Mouse (Mus musculus): ENCODE results near the gene Xpc. TPM values are rescaled to one million over a fixed set of nuclear protein-coding genes. Genes with fewer than 3 reads are reported as not detected.

The Xpc gene
- polyA plus RNA-seq (2015; fragmentation: Nextera tagmentation; extraction: Ambion mirVana) = 20.1 and 21.3 TPM in 2 replicates

- H3K4me2 ChIP-seq (ENCODE audit: low read length) = peak within 1 kb of the TSS; percentile 91
- H3K27ac ChIP-seq (ENCODE audit: low read length) = peak within 1 kb of the TSS; percentile 29
- H3K4me3 ChIP-seq (replicated peaks; ENCODE audit: low read length) = peak within 1 kb of the TSS; percentile 66
- peak within 1 kb of the TSS; percentile 73 for H3K9ac ChIP-seq (replicated peaks; ENCODE audit: low read depth, low read length)
- peaks cover 23% of the 10 kb centered on the region for H3K4me1 ChIP-seq (replicated peaks; ENCODE audit: control insufficient read depth, insufficient read depth, low read length)
- H3K27me3 ChIP-seq (replicated peaks; ENCODE audit: control insufficient read depth, insufficient read depth, low read length) = no peaks in the 10 kb centered on the region
- peaks cover 10% of the 10 kb centered on the region for H3K36me3 ChIP-seq (ENCODE audit: control insufficient read depth, insufficient read depth)
- ATAC-seq = peak; percentile 97
- under 1% methylated on average over 79 of the region's 80 CpGs for WGBS
- no peaks in the 10 kb centered on the region for H3K9me3 ChIP-seq (ENCODE audit: control insufficient read depth, low read length)
Measured at GRCm38 (mm10) chr6:91515545-91516449, at the start of gene Xpc, which contains the start of gene Lsm3. Xpc (minus strand) TSS chr6:91515888. Lsm3 (plus strand) TSS chr6:91515928.

DNA sequence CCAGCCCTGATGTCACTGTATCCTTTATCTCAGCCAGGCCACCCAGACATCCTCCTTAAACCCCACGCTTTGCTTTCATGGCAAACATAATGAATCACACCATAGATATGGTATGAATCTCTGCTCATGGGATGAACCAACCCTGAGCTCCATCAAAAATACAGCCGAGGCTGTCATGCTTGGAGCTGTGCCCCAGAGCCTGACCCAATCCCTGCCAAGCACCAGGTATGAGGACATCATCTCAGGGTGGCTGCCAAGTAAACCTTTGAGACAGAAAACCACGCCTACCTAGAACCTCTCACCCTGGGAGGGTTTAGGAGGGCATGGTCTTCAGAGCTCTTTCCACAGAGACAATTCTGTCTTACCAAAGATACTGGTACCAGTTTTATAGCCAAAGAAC, 47.3 kb upstream of the Xpc start:
- Histone ChIP-seq H3K4me3 (replicated peaks; ENCODE audit: low read length) (no peak overlapping the region), H3K27ac (ENCODE audit: low read length) (no peak overlapping the region), H3K9me3 (ENCODE audit: control insufficient read depth, low read length) (no peaks in the 10 kb centered on the region), H3K27me3 (replicated peaks; ENCODE audit: control insufficient read depth, insufficient read depth, low read length) (no peaks in the 10 kb centered on the region), H3K4me2 (ENCODE audit: low read length) (no peak overlapping the region), H3K36me3 (ENCODE audit: control insufficient read depth, insufficient read depth) (no peaks in the 10 kb centered on the region), H3K9ac (replicated peaks; ENCODE audit: low read depth, low read length) (no peak overlapping the region), H3K4me1 (replicated peaks; ENCODE audit: control insufficient read depth, insufficient read depth, low read length) (no peaks in the 10 kb centered on the region; the same call in 1 of the 2 replicates)
- 84% methylated on average over 3 of the region's 3 CpGs for WGBS
- no peak for ATAC-seq

- WGBS = 97% methylated on average over 3 of the region's 3 CpGs
- H3K9me3 ChIP-seq (ENCODE audit: control insufficient read depth, low read length) = no peaks in the 10 kb centered on the region
- no peak overlapping the region for H3K4me2 ChIP-seq (ENCODE audit: low read length)
- H3K27me3 ChIP-seq (replicated peaks; ENCODE audit: control insufficient read depth, insufficient read depth, low read length) = no peaks in the 10 kb centered on the region
- no peak overlapping the region for H3K4me3 ChIP-seq (replicated peaks; ENCODE audit: low read length)
- ATAC-seq = no peak
- no peak overlapping the region for H3K27ac ChIP-seq (ENCODE audit: low read length)
- no peaks in the 10 kb centered on the region for H3K36me3 ChIP-seq (ENCODE audit: control insufficient read depth, insufficient read depth)
- H3K9ac ChIP-seq (replicated peaks; ENCODE audit: low read depth, low read length) = no peak overlapping the region
- H3K4me1 ChIP-seq (replicated peaks; ENCODE audit: control insufficient read depth, insufficient read depth, low read length) = no peaks in the 10 kb centered on the region; the same call in 1 of the 2 replicates
Measured at GRCm38 (mm10) chr6:91560186-91560585, 44.5 kb upstream of the Xpc start.

GRCm38 (mm10) chr6:91559371-91559770, 43.7 kb upstream of the Xpc start:
- Histone ChIP-seq H3K4me2 (ENCODE audit: low read length) (no peak overlapping the region), H3K27ac (ENCODE audit: low read length) (no peak overlapping the region), H3K9me3 (ENCODE audit: control insufficient read depth, low read length) (no peaks in the 10 kb centered on the region), H3K4me1 (replicated peaks; ENCODE audit: control insufficient read depth, insufficient read depth, low read length) (no peaks in the 10 kb centered on the region; the same call in 1 of the 2 replicates), H3K9ac (replicated peaks; ENCODE audit: low read depth, low read length) (no peak overlapping the region), H3K4me3 (replicated peaks; ENCODE audit: low read length) (no peak overlapping the region), H3K27me3 (replicated peaks; ENCODE audit: control insufficient read depth, insufficient read depth, low read length) (no peaks in the 10 kb centered on the region), H3K36me3 (ENCODE audit: control insufficient read depth, insufficient read depth) (no peaks in the 10 kb centered on the region)
- ATAC-seq = no peak
- WGBS = 76% methylated on average over 4 of the region's 4 CpGs

DNA sequence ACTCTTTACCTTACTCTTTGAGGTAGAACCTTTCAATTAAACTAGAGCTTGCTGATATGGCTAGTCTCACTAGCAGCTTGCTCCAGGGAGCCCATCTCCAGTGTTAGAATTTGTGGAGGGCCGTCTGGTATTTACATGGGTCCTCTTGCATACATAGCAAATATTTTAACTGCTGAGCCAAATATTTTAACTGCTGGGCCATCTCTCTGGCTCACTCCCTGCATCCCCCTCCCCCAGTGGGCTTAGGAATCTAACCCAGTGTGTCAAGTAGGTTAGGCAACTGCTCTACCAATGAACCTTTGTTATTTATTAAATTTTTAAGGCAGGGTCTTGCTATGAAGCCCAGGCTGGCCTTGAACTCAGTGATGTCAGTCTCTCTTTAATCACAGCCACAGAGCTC, 42.9 kb upstream of the Xpc start:
- no peak overlapping the region for H3K27ac ChIP-seq (ENCODE audit: low read length)
- H3K4me3 ChIP-seq (replicated peaks; ENCODE audit: low read length) = no peak overlapping the region
- H3K36me3 ChIP-seq (ENCODE audit: control insufficient read depth, insufficient read depth) = no peaks in the 10 kb centered on the region
- no peaks in the 10 kb centered on the region for H3K9me3 ChIP-seq (ENCODE audit: control insufficient read depth, low read length)
- H3K9ac ChIP-seq (replicated peaks; ENCODE audit: low read depth, low read length) = no peak overlapping the region
- H3K27me3 ChIP-seq (replicated peaks; ENCODE audit: control insufficient read depth, insufficient read depth, low read length) = no peaks in the 10 kb centered on the region
- 69% methylated on average over 1 of the region's 1 CpGs for WGBS
- no peak overlapping the region for H3K4me2 ChIP-seq (ENCODE audit: low read length)
- ATAC-seq = no peak
- no peaks in the 10 kb centered on the region; the same call in 1 of the 2 replicates for H3K4me1 ChIP-seq (replicated peaks; ENCODE audit: control insufficient read depth, insufficient read depth, low read length)

- 65% methylated on average over 3 of the region's 3 CpGs for WGBS
- no peaks in the 10 kb centered on the region for H3K27me3 ChIP-seq (replicated peaks; ENCODE audit: control insufficient read depth, insufficient read depth, low read length)
- no peak overlapping the region for H3K27ac ChIP-seq (ENCODE audit: low read length)
- no peaks in the 10 kb centered on the region for H3K4me1 ChIP-seq (replicated peaks; ENCODE audit: control insufficient read depth, insufficient read depth, low read length)
- no peaks in the 10 kb centered on the region for H3K9me3 ChIP-seq (ENCODE audit: control insufficient read depth, low read length)
- no peak overlapping the region for H3K4me2 ChIP-seq (ENCODE audit: low read length)
- no peak overlapping the region for H3K4me3 ChIP-seq (replicated peaks; ENCODE audit: low read length)
- H3K9ac ChIP-seq (replicated peaks; ENCODE audit: low read depth, low read length) = no peak overlapping the region
- no peaks in the 10 kb centered on the region for H3K36me3 ChIP-seq (ENCODE audit: control insufficient read depth, insufficient read depth)
- no peak for ATAC-seq
Measured at GRCm38 (mm10) chr6:91552693-91553092, 37.0 kb upstream of the Xpc start.

GRCm38 (mm10) chr6:91551671-91552070, 36.0 kb upstream of the Xpc start:
- Histone ChIP-seq H3K36me3 (ENCODE audit: control insufficient read depth, insufficient read depth) (no peaks in the 10 kb centered on the region), H3K4me3 (replicated peaks; ENCODE audit: low read length) (no peak overlapping the region), H3K9me3 (ENCODE audit: control insufficient read depth, low read length) (no peaks in the 10 kb centered on the region), H3K27ac (ENCODE audit: low read length) (no peak overlapping the region), H3K27me3 (replicated peaks; ENCODE audit: control insufficient read depth, insufficient read depth, low read length) (no peaks in the 10 kb centered on the region), H3K4me1 (replicated peaks; ENCODE audit: control insufficient read depth, insufficient read depth, low read length) (no peaks in the 10 kb centered on the region), H3K9ac (replicated peaks; ENCODE audit: low read depth, low read length) (no peak overlapping the region), H3K4me2 (ENCODE audit: low read length) (no peak overlapping the region)
- 96% methylated on average over 3 of the region's 3 CpGs for WGBS
- ATAC-seq = no peak

DNA sequence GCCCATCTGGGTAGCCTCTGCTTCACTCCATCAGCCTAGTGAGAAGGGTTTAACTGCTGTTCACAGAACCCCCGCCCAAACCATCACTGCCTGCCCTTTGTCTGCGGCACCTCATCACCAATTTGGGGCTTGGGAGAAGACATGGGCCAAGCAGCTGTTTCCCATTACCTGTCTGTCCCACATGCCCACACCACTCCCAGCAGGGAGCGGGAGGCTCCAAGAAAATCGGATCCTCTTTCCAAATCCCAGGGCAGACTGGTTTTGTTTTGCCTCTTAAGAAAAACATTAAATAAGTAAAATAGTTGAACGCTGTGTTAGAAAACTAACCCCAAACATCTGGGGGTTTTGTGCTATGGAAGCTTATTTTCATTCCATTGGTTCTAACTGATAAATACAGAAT, 33.9 kb upstream of the Xpc start:
- Histone ChIP-seq H3K27ac (ENCODE audit: low read length) (no peak overlapping the region), H3K9me3 (ENCODE audit: control insufficient read depth, low read length) (no peaks in the 10 kb centered on the region), H3K4me1 (replicated peaks; ENCODE audit: control insufficient read depth, insufficient read depth, low read length) (no peaks in the 10 kb centered on the region), H3K27me3 (replicated peaks; ENCODE audit: control insufficient read depth, insufficient read depth, low read length) (no peaks in the 10 kb centered on the region), H3K4me3 (replicated peaks; ENCODE audit: low read length) (no peak overlapping the region), H3K4me2 (ENCODE audit: low read length) (no peak overlapping the region), H3K36me3 (ENCODE audit: control insufficient read depth, insufficient read depth) (no peaks in the 10 kb centered on the region), H3K9ac (replicated peaks; ENCODE audit: low read depth, low read length) (no peak overlapping the region)
- WGBS = 79% methylated on average over 5 of the region's 5 CpGs
- no peak for ATAC-seq

GRCm38 (mm10) chr6:91547313-91547712, 31.6 kb upstream of the Xpc start:
- ATAC-seq = no peak
- Histone ChIP-seq H3K9ac (replicated peaks; ENCODE audit: low read depth, low read length) (no peak overlapping the region), H3K4me1 (replicated peaks; ENCODE audit: control insufficient read depth, insufficient read depth, low read length) (no peaks in the 10 kb centered on the region), H3K36me3 (ENCODE audit: control insufficient read depth, insufficient read depth) (no peaks in the 10 kb centered on the region), H3K9me3 (ENCODE audit: control insufficient read depth, low read length) (no peaks in the 10 kb centered on the region), H3K27me3 (replicated peaks; ENCODE audit: control insufficient read depth, insufficient read depth, low read length) (no peaks in the 10 kb centered on the region), H3K4me3 (replicated peaks; ENCODE audit: low read length) (no peak overlapping the region), H3K27ac (ENCODE audit: low read length) (no peak overlapping the region), H3K4me2 (ENCODE audit: low read length) (no peak overlapping the region)
- WGBS = 55% methylated on average over 1 of the region's 1 CpGs
